Mouse (Mus musculus): Measurements from ENCODE around the gene Cstf3. TPM values are rescaled to one million over a fixed set of nuclear protein-coding genes. Genes with fewer than 3 reads are reported as not detected.

The Cstf3 gene
- polyA plus RNA-seq, 1 experiment from 2014 or later: 42.8 TPM

- WGBS: under 1% methylated on average over 7 of the region's 7 CpGs
- Histone ChIP-seq H3K4me3 (replicated peaks; ENCODE audit: low read depth, low read length) (peak overlapping the region; percentile 88), H3K9me3 (replicated peaks; ENCODE audit: low read length) (no peaks in the 10 kb centered on the region), H3K9ac (ENCODE audit: low read depth, low read length) (peak overlapping the region; percentile 81), H3K4me1 (replicated peaks; ENCODE audit: insufficient read depth, low read length) (no peaks in the 10 kb centered on the region), H3K27ac (peak overlapping the region; percentile 87), H3K27me3 (ENCODE audit: insufficient read depth, low read length) (no peaks in the 10 kb centered on the region), H3K4me2 (ENCODE audit: low read length) (peak overlapping the region; percentile 80), H3K36me3 (ENCODE audit: insufficient read depth, low read length) (peaks cover 2% of the 10 kb centered on the region; the same call in 1 of the 2 replicates)
- DNase-seq (ENCODE audit: low spot score): peak; percentile 69
- TF ChIP-seq CTCF (IDR thresholded peaks at IDR 0.05; ENCODE audit: low read depth): no peak
- ATAC-seq (replicated peaks; ENCODE audit: low FRiP score, low read depth): no peak; the same call in 1 of the 2 replicates
These were observed 122.1 kb downstream of the Cstf3 start for GRCm38 (mm10) chr2:104712486-104712809.

DNA sequence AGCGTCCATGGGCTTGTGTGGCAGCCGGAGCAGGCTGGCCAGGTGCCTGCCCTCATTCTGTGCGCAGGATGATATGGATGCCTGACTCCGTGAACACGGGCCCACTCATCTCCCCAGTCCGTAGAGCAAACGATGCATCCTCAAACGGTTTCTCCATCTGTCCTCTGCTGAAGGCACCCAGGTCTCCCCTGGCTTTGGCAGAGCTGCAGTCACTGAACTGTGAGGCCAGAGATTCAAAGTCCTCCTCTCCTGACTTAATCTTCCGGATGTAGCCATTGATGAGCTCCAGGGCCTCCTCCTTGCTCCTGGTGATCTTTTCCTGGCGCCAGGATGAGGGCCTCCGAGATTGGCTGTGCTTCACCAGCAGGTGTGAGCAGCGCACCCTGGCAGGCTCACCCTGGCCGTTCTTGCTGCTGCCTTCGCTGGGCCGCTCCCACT, 124.0 kb downstream of the Cstf3 start:
- H3K4me2 ChIP-seq (ENCODE audit: low read length): no peak overlapping the region
- H3K36me3 ChIP-seq (ENCODE audit: insufficient read depth, low read length): no peaks in the 10 kb centered on the region
- no peaks in the 10 kb centered on the region for H3K27me3 ChIP-seq (ENCODE audit: insufficient read depth, low read length)
- H3K9me3 ChIP-seq (replicated peaks; ENCODE audit: low read length): no peaks in the 10 kb centered on the region
- DNase-seq (ENCODE audit: low spot score): no peak
- ATAC-seq (replicated peaks; ENCODE audit: low FRiP score, low read depth): no peak
- no peak overlapping the region for H3K9ac ChIP-seq (ENCODE audit: low read depth, low read length)
- no peak overlapping the region for H3K27ac ChIP-seq
- WGBS: 34% methylated on average over 15 of the region's 15 CpGs
- H3K4me1 ChIP-seq (replicated peaks; ENCODE audit: insufficient read depth, low read length): no peaks in the 10 kb centered on the region
- no peak for TF ChIP-seq CTCF (IDR thresholded peaks at IDR 0.05; ENCODE audit: low read depth)
- H3K4me3 ChIP-seq (replicated peaks; ENCODE audit: low read depth, low read length): no peak overlapping the region

Other genes with a start within 250 kb of the Cstf3 start
- gene D430041D05Rik, start 179.5 kb upstream of the Cstf3 start, polyA plus RNA-seq (2015; fragmentation: Nextera tagmentation; extraction: Ambion mirVana): 0.22 and 0.34 TPM in 2 replicates
- gene Hipk3, start 96.1 kb upstream of the Cstf3 start, polyA plus RNA-seq (2015; fragmentation: Nextera tagmentation; extraction: Ambion mirVana): 11.7 and 13.8 TPM in 2 replicates
- 35.3 and 37.8 TPM in 2 replicates for gene Tcp11l1, start 121.6 kb downstream of the Cstf3 start, polyA plus RNA-seq (2015; fragmentation: Nextera tagmentation; extraction: Ambion mirVana)
- not detected in 2 replicates for gene Pin1rt1, start 125.9 kb downstream of the Cstf3 start, polyA plus RNA-seq (2015; fragmentation: Nextera tagmentation; extraction: Ambion mirVana)
- gene Depdc7, start 152.4 kb downstream of the Cstf3 start, polyA plus RNA-seq (2015; fragmentation: Nextera tagmentation; extraction: Ambion mirVana): 27.5 and 27.6 TPM in 2 replicates
- 6.9 and 7.2 TPM in 2 replicates for gene Qser1, start 226.2 kb downstream of the Cstf3 start, polyA plus RNA-seq (2015; fragmentation: Nextera tagmentation; extraction: Ambion mirVana)